Mouse (Mus musculus): ENCODE data around the gene Mitf.

Mitf gene

DNA sequence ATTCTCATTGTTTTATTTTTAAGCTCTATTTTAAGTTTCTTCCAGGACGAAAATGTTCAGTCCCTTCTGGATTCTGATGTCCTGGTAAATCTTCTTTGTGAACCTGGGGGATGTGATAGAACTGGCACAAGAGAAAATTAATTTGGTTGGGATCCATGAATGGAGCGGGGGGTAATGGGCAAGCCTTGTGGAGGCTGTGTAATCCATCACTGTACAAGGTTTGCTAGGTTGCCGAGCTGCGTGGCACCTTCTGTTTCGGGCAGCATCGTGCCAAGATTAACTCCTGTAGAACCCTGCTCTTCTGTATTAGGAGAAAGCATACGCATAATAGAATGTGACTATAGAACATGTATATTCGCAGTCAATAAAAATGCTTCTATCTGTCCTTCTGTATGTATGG is 76.1 kb downstream of the Mitf start:
- DNase-seq = no peak

GRCm38 (mm10) chr6:97883496-97883895 is 76.6 kb downstream of the Mitf start:
- no peak for DNase-seq

- DNase-seq = no peak
Observed at GRCm38 (mm10) chr6:97884971-97885370, 78.1 kb downstream of the Mitf start.

DNA sequence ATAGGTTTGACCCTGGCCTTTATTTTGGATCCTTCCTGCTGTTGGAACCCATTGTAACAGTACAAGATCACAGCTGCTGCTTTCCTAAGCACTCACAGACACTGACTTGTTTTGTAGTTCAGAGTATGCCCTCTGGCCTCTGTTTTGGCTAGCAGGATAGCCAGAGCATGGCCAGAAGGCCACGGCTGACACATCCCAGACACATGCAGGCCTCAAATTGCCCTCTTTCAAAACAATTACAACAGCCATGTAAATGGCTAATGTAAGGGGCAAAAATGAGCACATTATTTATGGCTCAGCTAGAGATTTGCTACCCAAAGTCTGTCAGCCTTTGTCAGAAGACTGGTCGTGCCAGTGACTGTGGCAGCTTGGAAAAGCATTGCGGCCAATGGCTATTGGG is 78.8 kb downstream of the Mitf start:
- no peak for DNase-seq

- no peak for DNase-seq
Observed at GRCm38 (mm10) chr6:97887893-97888292, 81.0 kb downstream of the Mitf start.

- DNase-seq = no peak
Observed at GRCm38 (mm10) chr6:97888596-97888995, 81.7 kb downstream of the Mitf start.

- no peak for DNase-seq
Observed at GRCm38 (mm10) chr6:97893546-97893945, 86.7 kb downstream of the Mitf start.

DNA sequence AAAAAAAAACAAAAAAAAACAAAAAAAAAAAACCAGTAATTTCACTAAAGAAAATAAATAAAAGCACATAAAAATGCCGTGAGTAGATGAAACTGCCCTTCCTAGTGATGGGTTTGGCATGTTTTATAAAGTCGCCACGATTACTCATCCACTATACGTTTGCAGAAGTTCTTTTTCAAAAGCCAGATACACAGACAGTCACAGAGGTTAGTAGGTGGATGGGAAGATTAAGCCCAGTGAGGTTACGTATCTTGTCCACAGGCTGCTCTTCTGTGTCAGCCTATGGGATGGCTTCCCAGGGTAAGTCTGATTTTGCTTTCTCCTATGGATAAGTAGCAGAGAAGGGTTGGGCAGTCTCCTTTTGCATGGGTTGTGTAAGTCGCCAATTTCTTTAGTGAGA is 90.3 kb downstream of the Mitf start:
- DNase-seq = no peak

GRCm38 (mm10) chr6:97898085-97898484 is 91.2 kb downstream of the Mitf start:
- DNase-seq = no peak

DNA sequence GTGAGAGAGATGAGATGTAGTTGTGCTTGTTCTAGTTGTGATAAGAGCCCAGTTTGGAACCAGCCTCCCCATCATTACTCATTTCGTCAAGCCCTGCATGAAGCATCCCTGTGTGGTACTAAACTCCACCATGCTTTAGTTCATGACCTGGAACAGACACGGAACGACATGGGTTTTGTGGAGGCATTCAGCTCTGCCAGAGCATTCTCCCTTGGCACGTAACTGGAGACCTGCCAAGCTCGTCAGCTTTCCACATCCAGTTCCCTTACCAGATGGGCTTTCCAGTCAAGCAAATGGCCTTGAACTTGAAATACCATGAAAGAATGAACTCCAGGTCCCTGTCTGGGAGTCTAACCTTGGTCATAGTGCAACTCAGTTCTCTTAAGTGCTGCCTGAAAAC is 94.7 kb downstream of the Mitf start:
- no peak for DNase-seq

DNA sequence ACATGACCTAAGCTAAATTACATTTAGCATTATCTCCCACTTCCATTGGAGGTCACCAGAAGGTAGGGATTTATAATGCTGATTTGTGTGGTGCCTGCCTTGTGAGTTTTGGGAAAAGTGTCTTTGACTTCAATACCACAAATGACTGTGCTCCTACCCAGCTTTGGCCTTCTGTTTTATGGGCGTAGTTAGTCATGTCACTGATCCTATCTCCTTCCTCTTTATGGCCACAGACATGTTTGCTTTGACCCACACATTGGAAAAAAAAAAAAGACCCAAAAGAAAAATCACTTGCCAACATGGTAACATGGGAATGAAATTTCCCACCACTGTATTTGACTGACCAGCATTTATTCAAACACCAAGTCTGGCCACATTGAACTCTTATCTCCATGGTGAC is 95.4 kb downstream of the Mitf start:
- DNase-seq = no peak

DNA sequence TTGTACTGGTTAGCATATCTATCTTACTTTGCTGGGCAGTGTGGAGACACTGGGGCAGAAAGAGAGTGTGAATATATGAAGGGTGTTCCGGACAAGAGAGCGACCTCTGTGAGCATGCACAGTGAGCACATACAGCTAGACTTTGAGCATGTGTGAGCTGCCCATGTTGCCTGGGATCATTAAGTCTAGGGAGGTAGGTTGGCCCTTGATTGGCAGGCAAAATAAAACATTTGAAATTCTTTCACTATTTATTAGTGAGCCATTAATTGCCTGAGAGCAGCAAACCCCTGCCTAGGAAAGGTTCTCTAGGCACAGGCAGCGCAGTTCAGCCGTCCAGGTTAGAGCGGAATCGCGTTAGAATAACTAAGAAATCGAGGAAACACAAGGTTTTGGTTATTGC is 107.9 kb downstream of the Mitf start:
- DNase-seq = no peak

DNA sequence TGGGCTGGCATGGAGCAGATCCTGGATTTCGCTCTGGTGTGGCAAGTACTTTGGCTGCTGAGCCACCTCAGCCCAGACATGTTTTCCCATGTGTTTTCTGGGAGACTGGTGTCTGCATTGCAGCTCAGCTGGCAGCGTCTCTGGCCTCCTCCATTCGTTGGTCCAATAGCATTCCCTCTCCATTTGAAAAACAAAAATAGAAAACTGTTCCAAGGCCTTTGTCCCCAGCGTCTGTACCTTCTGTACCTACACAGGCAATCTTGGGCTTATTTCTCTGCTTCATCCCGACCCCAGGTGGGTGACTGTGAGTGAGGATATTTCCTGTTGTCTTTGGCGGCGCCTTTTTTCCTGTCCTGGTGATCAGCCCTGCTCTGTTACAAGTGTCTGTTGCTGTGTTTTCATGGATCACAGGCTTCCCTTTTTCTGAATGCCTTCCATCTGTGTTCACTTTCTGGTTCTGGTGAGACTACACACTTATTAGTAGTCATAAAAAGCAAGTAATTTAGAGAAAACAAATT is 109.6 kb downstream of the Mitf start:
- no peak for DNase-seq

DNA sequence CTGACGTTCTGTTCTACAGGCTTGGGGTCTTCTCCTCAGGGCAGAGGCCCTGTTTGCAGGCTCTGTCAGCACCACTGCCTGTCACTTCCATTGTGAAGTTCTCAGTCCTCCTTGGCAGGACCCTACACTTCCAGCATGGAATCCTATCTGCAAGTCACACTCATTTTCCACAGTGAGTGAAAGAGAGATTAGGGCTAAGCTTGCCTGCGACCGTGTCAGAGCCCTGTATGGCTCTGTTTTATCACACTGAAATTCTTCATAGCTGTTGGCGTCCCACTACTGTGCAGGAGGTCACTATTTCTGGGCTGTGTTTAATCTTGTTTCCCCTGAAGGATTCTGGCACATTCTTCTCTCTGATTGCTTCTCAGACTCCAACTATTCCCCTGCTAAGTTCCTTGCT is 111.2 kb downstream of the Mitf start:
- DNase-seq = no peak

DNA sequence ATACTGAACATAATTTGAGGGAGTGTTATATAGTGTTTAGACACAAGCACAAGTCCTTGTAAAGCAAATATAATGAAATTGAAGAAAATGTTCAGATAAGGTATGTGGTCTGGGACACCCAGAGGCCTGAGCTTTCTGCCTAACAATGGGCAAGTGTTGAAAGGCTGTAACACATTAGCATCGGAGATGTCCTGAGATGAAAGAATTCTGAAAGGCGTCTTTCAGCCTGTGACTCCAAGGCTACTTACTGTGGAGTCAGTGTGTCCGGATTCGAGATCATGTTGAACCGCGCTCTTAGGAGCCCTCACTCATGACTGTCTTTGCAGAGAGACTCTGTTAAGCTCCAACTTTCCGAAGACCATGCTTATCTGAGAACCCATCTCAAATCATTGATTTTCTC is 111.6 kb downstream of the Mitf start:
- no peak for DNase-seq

GRCm38 (mm10) chr6:97919287-97919686 is 112.4 kb downstream of the Mitf start:
- no peak for DNase-seq

- no peak for DNase-seq
Observed at GRCm38 (mm10) chr6:97921591-97921990, 114.7 kb downstream of the Mitf start.

GRCm38 (mm10) chr6:97924221-97924620 is 117.4 kb downstream of the Mitf start:
- DNase-seq = no peak

- no peak for DNase-seq
Observed at GRCm38 (mm10) chr6:97929051-97929450, 122.2 kb downstream of the Mitf start.

- DNase-seq = no peak
Observed at GRCm38 (mm10) chr6:97929466-97929865, 122.6 kb downstream of the Mitf start.

DNA sequence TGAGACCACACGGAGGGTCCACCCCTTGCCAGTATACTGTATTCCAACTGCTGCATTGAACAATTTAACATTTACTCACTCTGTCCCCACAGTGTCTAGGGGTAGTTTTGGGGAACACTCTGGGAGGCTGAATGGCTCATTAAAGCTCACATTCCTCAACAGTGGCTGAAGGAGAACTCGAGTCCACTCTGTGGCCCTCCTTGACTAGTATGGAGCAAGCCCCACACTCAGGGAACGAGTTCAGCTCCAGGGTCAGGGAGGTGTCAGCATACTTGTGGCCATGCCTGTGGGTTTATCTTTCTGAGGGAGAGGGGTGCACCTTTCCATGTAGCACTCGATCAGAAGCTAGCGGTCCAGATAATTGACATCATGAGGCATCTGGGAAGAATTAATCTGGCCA is 130.3 kb downstream of the Mitf start:
- no peak for DNase-seq

DNA sequence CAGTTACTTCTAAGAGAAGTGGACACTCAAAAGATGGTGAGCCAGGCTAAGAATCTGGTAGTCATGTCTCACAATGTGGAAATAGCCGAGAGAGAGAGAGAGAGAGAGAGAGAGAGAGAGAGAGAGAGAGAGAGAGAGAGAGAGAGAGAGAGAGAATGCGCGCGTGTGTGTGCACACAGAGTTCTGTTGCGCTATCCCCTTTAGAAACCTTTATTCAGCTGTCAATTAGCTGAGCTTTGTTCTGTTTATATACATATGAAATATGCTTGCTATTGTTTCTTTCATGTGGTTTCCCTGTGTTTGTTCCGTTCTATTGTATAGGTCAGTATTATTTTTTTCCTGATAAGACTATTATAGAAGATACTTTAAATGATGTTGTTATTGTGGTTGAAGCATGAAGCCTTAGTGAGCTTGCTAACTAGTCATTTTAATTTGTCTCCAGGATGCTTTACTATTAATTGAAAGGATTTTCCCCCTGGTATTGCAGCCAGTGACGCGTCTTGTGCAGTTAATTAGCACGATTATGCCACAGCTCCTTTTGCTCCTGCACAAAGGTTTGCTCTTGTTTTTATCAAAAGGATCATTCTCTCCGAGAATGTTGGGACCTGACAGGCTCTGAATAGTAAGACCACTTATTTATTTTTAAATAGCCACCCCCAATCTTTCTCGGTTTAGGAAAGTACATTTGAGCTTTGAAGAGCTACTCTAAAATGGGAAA is 131.2 kb downstream of the Mitf start:
- DNase-seq = no peak

- no peak for DNase-seq
Observed at GRCm38 (mm10) chr6:97940916-97941315, 134.1 kb downstream of the Mitf start.

GRCm38 (mm10) chr6:97950033-97950881 is 143.4 kb downstream of the Mitf start:
- DNase-seq = no peak

Measured in right cerebral cortex, postnatal 25 days (tissue).